Mouse (Mus musculus): ENCODE data around the gene Gm5726.
"Not testable (repeated sequence)": the region's sequence is repeated elsewhere in the genome, so short reads cannot be mapped to it uniquely, and the experiment has no call there.

Gene Gm5726
- long read RNA-seq, experiment 1 = 0 reads
- long read RNA-seq, experiment 2 = 0 reads

DNA sequence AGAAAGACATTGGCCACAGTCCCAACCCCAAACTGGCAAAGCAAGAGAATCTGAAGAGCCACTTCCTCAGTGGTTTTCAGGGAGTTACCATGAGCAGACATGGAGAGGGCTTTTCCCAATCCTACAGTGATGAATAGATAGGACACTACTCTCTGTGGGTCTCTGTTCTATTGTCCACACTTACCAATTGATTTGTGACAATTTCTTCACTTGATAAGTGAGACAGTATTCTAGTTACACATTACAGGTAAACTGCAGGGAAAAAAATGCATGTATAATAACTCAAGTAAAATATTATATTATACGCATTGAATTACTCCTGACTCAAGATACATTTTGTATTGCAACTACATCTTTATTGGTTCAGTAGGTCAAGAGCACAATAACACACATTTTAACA lies at the start of gene Gm5726:
Gm5726 (minus strand) TSS at position 101 of the 400 bp plus-strand sequence.
- intact Hi-C loops (cut with DNase I) = not testable (repeated sequence)

DNA sequence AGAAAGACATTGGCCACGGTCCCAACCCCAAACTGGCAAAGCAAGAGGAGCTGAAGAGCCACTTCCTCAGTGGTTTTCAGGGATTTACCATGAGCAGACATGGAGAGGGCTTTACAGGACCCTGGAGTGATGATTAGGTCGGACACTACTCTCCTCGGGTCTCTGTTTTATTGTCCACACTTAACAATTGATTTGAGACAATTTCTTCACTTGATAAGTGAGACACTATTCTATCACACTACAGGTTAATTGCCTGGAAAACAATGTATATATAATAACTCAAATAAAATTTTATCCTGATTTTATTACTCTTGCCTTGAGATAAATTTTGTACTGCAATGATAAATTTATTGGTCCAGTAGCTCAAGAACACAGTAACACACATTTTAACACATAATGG lies 30.6 kb upstream of the Gm5726 start, which contains the start of gene Gm4141:
Gm4141 (minus strand) TSS at position 101 of the 400 bp plus-strand sequence.
- intact Hi-C loops (cut with DNase I) = not testable (repeated sequence)

DNA sequence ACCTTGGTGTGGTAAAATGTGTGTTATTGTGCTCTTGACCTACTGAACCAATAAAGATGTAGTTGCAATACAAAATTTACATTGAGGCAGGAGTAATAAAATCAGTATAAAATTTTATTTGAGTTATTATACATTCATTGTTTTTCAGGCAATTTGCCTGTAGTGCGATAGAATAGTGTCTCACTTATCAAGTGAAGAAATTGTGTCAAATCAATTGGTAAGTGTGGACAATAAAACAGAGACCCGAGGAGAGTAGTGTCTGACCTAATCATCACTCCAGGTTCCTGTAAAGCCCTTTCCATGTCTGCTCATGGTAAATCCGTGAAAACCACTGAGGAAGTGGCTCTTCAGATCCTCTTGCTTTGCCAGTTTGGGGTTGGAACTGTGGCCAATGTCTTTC lies 12.0 kb downstream of the Gm5726 start, which contains the start of gene Vmn1r104:
Vmn1r104 (plus strand) TSS at position 301 of the 400 bp plus-strand sequence.
- intact Hi-C loops (cut with DNase I) = not testable (repeated sequence)

DNA sequence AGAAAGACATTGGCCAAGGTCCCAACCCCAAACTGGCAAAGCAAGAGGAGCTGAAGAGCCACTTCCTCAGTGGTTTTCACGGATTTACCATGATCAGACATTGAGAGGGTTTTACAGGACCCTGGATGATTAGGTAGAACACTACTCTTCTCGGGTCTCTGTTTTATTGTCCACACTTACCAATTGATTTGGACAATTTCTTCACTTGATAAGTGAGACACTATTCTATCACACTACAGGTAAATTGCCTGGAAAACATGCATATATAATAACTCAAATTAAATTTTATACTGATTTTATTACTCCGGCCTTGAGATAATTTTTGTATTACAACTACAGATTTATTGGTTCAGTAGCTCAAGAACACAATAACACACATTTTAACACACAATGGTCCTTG lies 35.1 kb downstream of the Gm5726 start, which contains the start of gene Vmn1r103:
Vmn1r103 (minus strand) TSS at position 101 of the 400 bp plus-strand sequence.
- intact Hi-C loops (cut with DNase I) = not testable (repeated sequence)

All from adrenal gland (tissue).